Mouse (Mus musculus) liver, postnatal 0 days (tissue): ENCODE results near the gene Gmeb1.

Source experiments
- CTCF ChIP-seq: sonication (generic); IDR thresholded peaks from 2 replicates; pipeline ENCODE4 v1.5.1; 2016; ENCODE audit warnings: antibody characterized with exemption, low read depth
- EP300 ChIP-seq: IDR thresholded peaks from 2 replicates; pipeline ENCODE4 v1.6.1; 2016; ENCODE audit warnings: antibody characterized with exemption, low read depth, mild to moderate bottlenecking

DNA sequence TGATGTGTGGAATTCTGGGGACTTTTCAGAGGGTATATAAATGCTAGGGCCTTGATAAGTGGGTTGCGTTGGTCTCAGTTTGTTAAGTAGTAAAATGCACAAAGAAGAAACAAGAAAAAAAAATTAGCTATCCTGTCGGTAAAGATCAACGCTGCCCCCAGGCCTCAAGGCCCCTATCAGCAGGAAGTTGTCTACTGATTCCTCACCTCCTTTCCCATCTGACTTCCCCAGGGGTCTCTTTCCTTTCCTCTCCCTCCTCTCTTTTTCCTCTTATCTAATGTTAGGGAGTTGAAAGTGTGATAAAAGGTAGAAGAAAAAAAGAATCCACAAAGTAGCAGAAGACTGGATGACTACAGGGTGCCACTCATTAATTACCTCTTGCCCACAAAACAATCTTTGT is 21.0 kb downstream of the Gmeb1 start:
- TF ChIP-seq CTCF: no peak
- TF ChIP-seq EP300: no peak
